10 mouse cellular contexts compared by ENCODE assay signal in the genomic region with DNA sequence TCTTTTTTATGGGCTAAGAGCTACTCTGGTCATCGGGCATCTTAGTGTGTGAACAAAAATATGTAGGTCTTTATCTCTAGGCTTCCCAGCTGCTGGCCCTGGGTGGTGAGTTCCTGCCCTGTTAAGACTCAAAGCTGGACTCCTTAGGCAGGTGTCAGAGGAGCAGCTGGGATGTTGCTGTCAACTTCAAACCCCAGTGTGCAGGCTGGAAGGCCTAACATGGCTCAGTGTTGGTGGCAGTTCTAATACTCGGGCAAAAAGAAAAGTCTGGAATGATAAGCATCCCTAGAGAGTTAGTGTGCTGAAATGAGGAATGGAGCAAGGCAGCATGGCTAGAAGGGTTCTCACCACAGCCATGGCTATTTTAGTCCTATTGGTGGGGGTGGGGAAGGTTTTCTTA. TPM values are rescaled to one million over a fixed set of nuclear protein-coding genes. Genes with fewer than 3 reads are reported as not detected.
A peak's percentile ranks its signal among the peaks of the same experiment; 100 is the strongest.
DNase-seq lines count a peak whose midpoint lies in the region; ATAC-seq and TF ChIP-seq lines count a peak whose summit lies in the region.
"Had no signal": no experiment of that assay in that cellular context is flagged by ENCODE, and none has a peak within 500 bp of the region (broad histone marks: within the 10 kb centered on the region; RNA-seq: fewer than 3 reads in every experiment).

No protein-coding gene starts in this region.

- no peak overlapping the region for H3K4me2 ChIP-seq in lung, embryonic 15.5 days
- H3K4me2 ChIP-seq in intestine, embryonic 15.5 days (replicated peaks) = no peak overlapping the region
- H3K4me2 ChIP-seq: embryonic facial prominence, embryonic 12.5 days had no signal

- no peaks in the 10 kb centered on the region for H3K27me3 ChIP-seq in lung, embryonic 15.5 days
- no peaks in the 10 kb centered on the region for H3K27me3 ChIP-seq in intestine, embryonic 15.5 days (replicated peaks)
- H3K27me3 ChIP-seq: embryonic facial prominence, embryonic 12.5 days had no signal

- peaks cover 21% of the 10 kb centered on the region for H3K4me1 ChIP-seq in embryonic fibroblast, embryonic 13.5 days (ENCODE audit: control insufficient read depth, insufficient read depth, low read length)
- peaks cover 49% of the 10 kb centered on the region for H3K4me1 ChIP-seq in lung, embryonic 15.5 days
- peaks cover 26% of the 10 kb centered on the region for H3K4me1 ChIP-seq in intestine, embryonic 15.5 days (replicated peaks)

- H3K4me3 ChIP-seq in embryonic fibroblast, embryonic 13.5 days (ENCODE audit: insufficient read depth, low read length) = no peak overlapping the region
- no peak overlapping the region for H3K4me3 ChIP-seq in lung, embryonic 15.5 days
- no peak overlapping the region for H3K4me3 ChIP-seq in intestine, embryonic 15.5 days (replicated peaks)
- H3K4me3 ChIP-seq: embryonic facial prominence, embryonic 12.5 days had no signal

- ATAC-seq in lung, embryonic 15.5 days (ENCODE audit: borderline replicate concordance, extremely low read depth, low FRiP score, low TSS enrichment) = no peak
- ATAC-seq in intestine, embryonic 15.5 days = no peak

- peak; percentile 14 for DNase-seq in gastrocnemius, adult 18-20 months (ENCODE audit: low spot score)
- no peak for DNase-seq in gastrocnemius, postnatal 4 days (ENCODE audit: low spot score in 2 of 2)
- DNase-seq in heart, postnatal 10 days = peak; percentile 59 to 70
- no peak for DNase-seq in urinary bladder, postnatal 25 days (ENCODE audit: low spot score)
- no peak for DNase-seq in spleen, postnatal 4 days (ENCODE audit: low spot score in 2 of 2)
- DNase-seq: gastrocnemius, postnatal 25 days had no signal

- H3K9me3 ChIP-seq in lung, embryonic 15.5 days = no peaks in the 10 kb centered on the region
- H3K9me3 ChIP-seq in intestine, embryonic 15.5 days = no peaks in the 10 kb centered on the region
- H3K9me3 ChIP-seq: embryonic facial prominence, embryonic 12.5 days had no signal

- peak overlapping the region; percentile 84 for H3K27ac ChIP-seq in embryonic fibroblast, embryonic 13.5 days (ENCODE audit: insufficient read depth, low read length)
- H3K27ac ChIP-seq in lung, embryonic 15.5 days = peak overlapping the region; percentile 94
- H3K27ac ChIP-seq in intestine, embryonic 15.5 days = no peak overlapping the region

- 38% methylated on average over 2 of the region's 2 CpGs for WGBS in lung, embryonic 15.5 days
- 45% methylated on average over 2 of the region's 2 CpGs for WGBS in intestine, embryonic 15.5 days

- TF ChIP-seq POLR2A in embryonic fibroblast, embryonic 13.5 days (IDR thresholded peaks at IDR 0.05; ENCODE audit: low read depth, low read length) = no peak

- H3K9ac ChIP-seq in lung, embryonic 15.5 days = no peak overlapping the region
- H3K9ac ChIP-seq in intestine, embryonic 15.5 days = no peak overlapping the region
- H3K9ac ChIP-seq: embryonic facial prominence, embryonic 12.5 days had no signal

- intact Hi-C loops in heart, postnatal 10 days (cut with DNase I) = loop anchor here (2.0 kb wide), 1 partner anchor 16 kb away; no protein-coding TSS in a partner anchor

- no peak for TF ChIP-seq CTCF in embryonic fibroblast, embryonic 13.5 days (IDR thresholded peaks at IDR 0.05; ENCODE audit: borderline replicate concordance, insufficient read depth, low read length)

- H3K36me3 ChIP-seq in lung, embryonic 15.5 days = peaks cover 18% of the 10 kb centered on the region
- H3K36me3 ChIP-seq in intestine, embryonic 15.5 days = peaks cover 7% of the 10 kb centered on the region; the same call in 1 of the 2 replicates

RNA-seq across cellular contexts. Expression of gene Dgkd, which starts 27.8 kb away (rescaled TPM):
- total RNA-seq in gastrocnemius, adult 18-20 months (2021) = 10 to 100 TPM; 27.8 to 29.2 TPM
- total RNA-seq in gastrocnemius, postnatal 4 days (2021) = 10 to 100 TPM; 48.4 to 50.2 TPM
- polyA plus RNA-seq in embryonic fibroblast, embryonic 13.5 days (2011; ENCODE audit: insufficient read length, low read depth, missing spikeins) = 25.8 and 34.0 TPM in 2 replicates
- 10 to 100 TPM; 56.9 to 62.1 TPM for total RNA-seq in heart, postnatal 10 days (2021)
- polyA plus RNA-seq in lung, embryonic 15.5 days (2015; fragmentation: Nextera tagmentation; extraction: Ambion mirVana) = 29.6 and 33.5 TPM in 2 replicates
- 28.2 and 31.8 TPM in 2 replicates for polyA plus RNA-seq in intestine, embryonic 15.5 days (2015; fragmentation: Nextera tagmentation; extraction: Ambion mirVana)

Comparison
In these comparisons a context has a peak if more than half of its experiments do, and no peak if none do; other contexts are left out.
1. DNase-seq: peak in gastrocnemius, adult 18-20 months (single experiment) and heart, postnatal 10 days (2 of 2); none in gastrocnemius, postnatal 4 days (0 of 2), urinary bladder, postnatal 25 days (single experiment) and spleen, postnatal 4 days (0 of 2).